Mouse (Mus musculus) small intestine, adult 2 months (tissue): ENCODE measurements around the gene C730034F03Rik. TPM values are rescaled to one million over a fixed set of nuclear protein-coding genes. Genes with fewer than 3 reads are reported as not detected.

ENCODE experiments used
- H3K27ac ChIP-seq: fragments of 200-500 bp; 2 replicates; pipeline ENCODE4 v1.5.1; 2012; ENCODE audit warnings: low read depth, low read length, control low read depth, inconsistent platforms; ENCODE audit not compliant: insufficient read depth
- H3K27me3 ChIP-seq: fragments of 200-500 bp; 2 replicates; pipeline ENCODE4 v1.6.1; 2012; ENCODE audit warnings: mild to moderate bottlenecking, moderate library complexity, low read length, inconsistent platforms; ENCODE audit not compliant: control insufficient read depth, insufficient read depth
- H3K36me3 ChIP-seq: fragments of 200-500 bp; 2 replicates; pipeline ENCODE4 v1.6.1; 2012; ENCODE audit warnings: mild to moderate bottlenecking, low read length, control low read depth, inconsistent platforms; ENCODE audit not compliant: control insufficient read depth, insufficient read depth
- H3K4me1 ChIP-seq: fragments of 200-500 bp; 2 replicates; pipeline ENCODE4 v1.6.1; 2012; ENCODE audit warnings: low read length, inconsistent platforms, mixed read lengths; ENCODE audit not compliant: control insufficient read depth, insufficient read depth, insufficient read length
- H3K4me3 ChIP-seq: fragments of 200-500 bp; 2 replicates; pipeline ENCODE4 v1.5.1; 2012; ENCODE audit warnings: low read depth, mild to moderate bottlenecking, control low read depth, inconsistent platforms, low read length, moderate library complexity
- CTCF ChIP-seq: fragments of 200-500 bp; IDR thresholded peaks from 2 replicates; pipeline ENCODE4 v1.5.1; 2012; ENCODE audit warnings: low read depth, mild to moderate bottlenecking, control low read depth, inconsistent platforms, low read length, moderate library complexity, mixed read lengths; ENCODE audit not compliant: insufficient replicate concordance, insufficient read length; ENCODE audit errors: extremely low read depth
- POLR2A ChIP-seq: fragments of 200-500 bp; IDR thresholded peaks from 2 replicates; pipeline ENCODE4 v1.6.1; 2012; ENCODE audit warnings: low read depth, mild to moderate bottlenecking, control low read depth, inconsistent platforms, low read length, moderate library complexity
- WGBS: fragments of 180-500 bp; shearing (Covaris S2); methylation state at CpG from one replicate; pipeline ENCODE4 v1.1.7; 2018; 5-methylcytosine and 5-hydroxymethylcytosine counted together
- polyA plus RNA-seq: library from polyadenylated mRNA; depleted of rRNA; stranded (reverse); fragments of >200 nt; gene quantifications from 2 replicates; pipeline ENCODE4 v1.2.3, GENCODE M21; 2012

The C730034F03Rik gene
- polyA plus RNA-seq, 1 experiment = 0.76 TPM

- Histone ChIP-seq H3K27ac (no peak overlapping the region), H3K4me3 (no peak overlapping the region), H3K36me3 (no peaks in the 10 kb centered on the region), H3K27me3 (peaks cover 13% of the 10 kb centered on the region), H3K4me1 (peaks cover 7% of the 10 kb centered on the region)
- TF ChIP-seq CTCF (no peak), POLR2A (no peak)
- 68% methylated on average over 6 of the region's 6 CpGs for WGBS
Observed at GRCm38 (mm10) chr15:89455642-89456041, 26.3 kb downstream of the C730034F03Rik start.

- peaks cover 4% of the 10 kb centered on the region for H3K4me1 ChIP-seq
- WGBS = 78% methylated on average over 15 of the region's 15 CpGs
- H3K4me3 ChIP-seq = no peak overlapping the region
- no peak overlapping the region for H3K27ac ChIP-seq
- peaks cover 11% of the 10 kb centered on the region for H3K27me3 ChIP-seq
- no peaks in the 10 kb centered on the region for H3K36me3 ChIP-seq
- no peak for TF ChIP-seq CTCF
- no peak for TF ChIP-seq POLR2A
Observed at GRCm38 (mm10) chr15:89458942-89459341, 29.6 kb downstream of the C730034F03Rik start.

GRCm38 (mm10) chr15:89459821-89460220, 30.4 kb downstream of the C730034F03Rik start:
- Histone ChIP-seq H3K4me3 (no peak overlapping the region), H3K27ac (no peak overlapping the region), H3K4me1 (no peaks in the 10 kb centered on the region), H3K27me3 (0 out of 2 replicates have a peak, but pooled peaks cover 2% of the 10 kb centered on the region), H3K36me3 (no peaks in the 10 kb centered on the region)
- TF ChIP-seq CTCF (no peak), POLR2A (no peak)
- 78% methylated on average over 7 of the region's 7 CpGs for WGBS

GRCm38 (mm10) chr15:89460298-89460697, 30.9 kb downstream of the C730034F03Rik start:
- TF ChIP-seq CTCF = no peak
- TF ChIP-seq POLR2A = no peak
- 56% methylated on average over 10 of the region's 10 CpGs for WGBS
- H3K36me3 ChIP-seq = no peaks in the 10 kb centered on the region
- H3K27me3 ChIP-seq = no peaks in the 10 kb centered on the region
- no peaks in the 10 kb centered on the region for H3K4me1 ChIP-seq
- no peak overlapping the region for H3K4me3 ChIP-seq
- H3K27ac ChIP-seq = no peak overlapping the region

GRCm38 (mm10) chr15:89461321-89461720, 31.9 kb downstream of the C730034F03Rik start:
- H3K4me3 ChIP-seq = no peak overlapping the region
- no peak overlapping the region for H3K27ac ChIP-seq
- 69% methylated on average over 15 of the region's 15 CpGs for WGBS
- H3K4me1 ChIP-seq = no peaks in the 10 kb centered on the region
- TF ChIP-seq POLR2A (no peak), CTCF (no peak)
- H3K27me3 ChIP-seq = no peaks in the 10 kb centered on the region
- no peaks in the 10 kb centered on the region for H3K36me3 ChIP-seq

- TF ChIP-seq POLR2A (no peak), CTCF (no peak)
- 40% methylated on average over 7 of the region's 7 CpGs for WGBS
- Histone ChIP-seq H3K36me3 (no peaks in the 10 kb centered on the region), H3K27me3 (no peaks in the 10 kb centered on the region), H3K4me3 (no peak overlapping the region), H3K4me1 (no peaks in the 10 kb centered on the region), H3K27ac (no peak overlapping the region)
Observed at GRCm38 (mm10) chr15:89462176-89462575, 32.8 kb downstream of the C730034F03Rik start.

- Histone ChIP-seq H3K27me3 (no peaks in the 10 kb centered on the region), H3K27ac (no peak overlapping the region), H3K4me1 (no peaks in the 10 kb centered on the region), H3K36me3 (no peaks in the 10 kb centered on the region), H3K4me3 (no peak overlapping the region)
- TF ChIP-seq POLR2A (no peak), CTCF (no peak)
- 41% methylated on average over 5 of the region's 5 CpGs for WGBS
Observed at GRCm38 (mm10) chr15:89463334-89464235, 34.2 kb downstream of the C730034F03Rik start.
